Mouse (Mus musculus) myocyte (in vitro differentiated cells): ENCODE measurements around the gene Cobll1. TPM values are rescaled to one million over a fixed set of nuclear protein-coding genes. Genes with fewer than 3 reads are reported as not detected.

ENCODE experiments used
- H3K27me3 ChIP-seq: one replicate; pipeline ENCODE4 v1.6.1; 2011; ENCODE audit not compliant: control insufficient read depth, insufficient read depth, insufficient read length
- H3K36me3 ChIP-seq: one replicate; pipeline ENCODE4 v1.6.1; 2011; ENCODE audit not compliant: control insufficient read depth, insufficient read depth
- H3K4me2 ChIP-seq: one replicate; pipeline ENCODE4 v1.6.1; 2011; ENCODE audit warnings: low read depth, control low read depth
- H3K4me3 ChIP-seq: one replicate; pipeline ENCODE4 v1.5.1; 2011; ENCODE audit warnings: mild to moderate bottlenecking, control low read depth, moderate library complexity
- H3K79me2 ChIP-seq: one replicate; pipeline ENCODE4 v1.6.1; 2011; ENCODE audit not compliant: control insufficient read depth, insufficient read depth
- H3ac ChIP-seq: one replicate; pipeline ENCODE4 v1.6.1; 2011; ENCODE audit not compliant: control insufficient read depth, insufficient read length
- CEBPB ChIP-seq: IDR thresholded peaks from 2 replicates; pipeline ENCODE4 v1.6.1; 2011; ENCODE audit warnings: mild to moderate bottlenecking, moderate library complexity; ENCODE audit not compliant: poor library complexity, insufficient read depth, severe bottlenecking
- E2F4 ChIP-seq: IDR thresholded peaks from one replicate; pipeline ENCODE4 v1.6.1; 2011; ENCODE audit warnings: mild to moderate bottlenecking, control low read depth, moderate library complexity; ENCODE audit not compliant: insufficient read depth
- MAX ChIP-seq: IDR thresholded peaks from one replicate; pipeline ENCODE4 v1.6.1; 2011; ENCODE audit warnings: low read depth, mild to moderate bottlenecking, control low read depth
- MYOD1 ChIP-seq, 3 experiments: IDR thresholded peaks; one replicate each; pipeline ENCODE4 v1.6.1; 2011; ENCODE audit warnings: control low read depth in 2 of 3, low read depth in 2 of 3, mild to moderate bottlenecking in 2 of 3, moderate library complexity in 1 of 3; ENCODE audit not compliant: insufficient read length in 2 of 3, control insufficient read depth in 1 of 3
- MYOG ChIP-seq, 3 experiments: IDR thresholded peaks; one replicate each; pipeline ENCODE4 v1.6.1; 2011; ENCODE audit warnings: control low read depth in 2 of 3, low read depth in 2 of 3, mild to moderate bottlenecking in 2 of 3; ENCODE audit not compliant: insufficient read length in 2 of 3, control insufficient read depth in 1 of 3, insufficient read depth in 1 of 3
- POLR2A ChIP-seq: IDR thresholded peaks from one replicate; pipeline ENCODE4 v1.6.1; 2011; ENCODE audit warnings: low read depth, mild to moderate bottlenecking, control low read depth, moderate library complexity; ENCODE audit not compliant: insufficient read length
- POLR2AphosphoS2 ChIP-seq: IDR thresholded peaks from one replicate; pipeline ENCODE4 v1.6.1; 2011; ENCODE audit warnings: low read depth, control low read depth; ENCODE audit not compliant: insufficient read length
- REST ChIP-seq: IDR thresholded peaks from one replicate; pipeline ENCODE4 v1.6.1; 2011; ENCODE audit warnings: mild to moderate bottlenecking, control low read depth, moderate library complexity; ENCODE audit not compliant: insufficient read depth, insufficient read length
- SRF ChIP-seq: IDR thresholded peaks from one replicate; pipeline ENCODE4 v1.6.1; 2011; ENCODE audit warnings: low read depth; ENCODE audit not compliant: control insufficient read depth, insufficient read length
- TCF12 ChIP-seq: IDR thresholded peaks from one replicate; pipeline ENCODE4 v1.6.1; 2011; ENCODE audit warnings: mild to moderate bottlenecking, control low read depth; ENCODE audit not compliant: poor library complexity, insufficient read depth, severe bottlenecking
- TCF3 ChIP-seq: IDR thresholded peaks from one replicate; pipeline ENCODE4 v1.6.1; 2011; ENCODE audit warnings: low read depth, control low read depth; ENCODE audit not compliant: insufficient read length
- USF1 ChIP-seq: IDR thresholded peaks from one replicate; pipeline ENCODE4 v1.6.1; 2011; ENCODE audit warnings: low read depth, mild to moderate bottlenecking, control low read depth, moderate library complexity
- polyA plus RNA-seq: library from polyadenylated mRNA; unstranded; fragments of >200 nt; fragmentation: generic; extraction: Trizol; gene quantifications from one replicate; pipeline ENCODE4 v1.2.1, GENCODE M21; 2012; ENCODE audit warnings: missing spikeins

Gene Cobll1
- polyA plus RNA-seq, 1 experiment: 2.4 TPM

DNA sequence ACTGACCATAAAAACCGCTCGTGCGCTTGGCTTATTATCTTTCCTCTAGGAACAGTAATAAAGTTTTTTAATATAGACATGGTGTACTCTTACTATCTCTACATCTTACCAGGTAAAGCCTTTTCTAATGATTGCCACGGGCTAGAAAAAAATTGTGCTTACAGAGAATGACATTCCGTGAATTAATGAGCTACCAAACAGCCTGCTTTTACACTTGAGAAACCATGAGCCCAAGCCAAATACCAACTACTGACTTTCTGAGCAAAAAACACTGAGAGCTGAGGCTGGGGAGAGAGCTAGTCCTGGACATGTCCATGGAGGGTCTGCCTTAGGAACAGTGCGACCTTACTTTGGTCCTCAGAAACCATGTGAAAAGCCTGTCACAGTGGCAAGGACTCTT is 21.5 kb downstream of the Cobll1 start:
- no peaks in the 10 kb centered on the region for H3K27me3 ChIP-seq
- H3K79me2 ChIP-seq: no peaks in the 10 kb centered on the region
- no peak overlapping the region for H3K4me3 ChIP-seq
- no peaks in the 10 kb centered on the region for H3K36me3 ChIP-seq
- TF ChIP-seq TCF12 (no peak), POLR2AphosphoS2 (no peak), REST (no peak), MYOD1 (IDR thresholded peaks at IDR 0.05; ENCODE audit: control insufficient read depth in 1 of 3, insufficient read length in 2 of 3, low read depth in 2 of 3) (no peak), USF1 (no peak), E2F4 (no peak), TCF3 (no peak), POLR2A (no peak), CEBPB (no peak), MAX (no peak), SRF (no peak), MYOG (IDR thresholded peaks at IDR 0.05; ENCODE audit: control insufficient read depth in 1 of 3, insufficient read depth in 1 of 3, insufficient read length in 2 of 3, low read depth in 2 of 3) (no peak)
- no peak overlapping the region for H3K4me2 ChIP-seq
- H3ac ChIP-seq: no peak overlapping the region

DNA sequence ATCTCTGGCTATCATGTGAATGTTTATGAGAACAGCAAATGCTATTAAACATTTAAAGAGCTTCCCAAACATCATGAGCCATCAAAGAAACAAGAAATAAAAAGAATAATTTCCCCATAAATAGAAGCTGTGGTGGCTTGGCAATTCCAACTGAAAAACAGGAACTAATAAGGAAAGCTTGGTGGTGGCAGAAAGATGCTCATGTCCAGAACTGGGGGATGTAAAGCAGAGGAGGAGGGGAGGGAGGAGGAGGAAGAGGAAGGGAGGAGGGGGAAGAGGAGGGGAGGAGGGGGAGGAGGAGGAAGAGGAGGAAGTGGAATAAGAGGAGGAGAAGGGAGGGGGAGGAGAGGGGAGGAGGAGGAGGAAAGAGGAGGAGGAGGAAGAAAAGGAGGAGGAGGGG is 23.0 kb downstream of the Cobll1 start:
- Histone ChIP-seq H3K27me3 (no peaks in the 10 kb centered on the region), H3ac (no peak overlapping the region)
- TF ChIP-seq REST (no peak), POLR2A (no peak), MAX (no peak), SRF (no peak), POLR2AphosphoS2 (no peak), USF1 (no peak), MYOD1 (IDR thresholded peaks at IDR 0.05; ENCODE audit: control insufficient read depth in 1 of 3, insufficient read length in 2 of 3, low read depth in 2 of 3) (no peak), TCF12 (no peak), MYOG (IDR thresholded peaks at IDR 0.05; ENCODE audit: control insufficient read depth in 1 of 3, insufficient read depth in 1 of 3, insufficient read length in 2 of 3, low read depth in 2 of 3) (no peak), CEBPB (no peak), E2F4 (no peak)

DNA sequence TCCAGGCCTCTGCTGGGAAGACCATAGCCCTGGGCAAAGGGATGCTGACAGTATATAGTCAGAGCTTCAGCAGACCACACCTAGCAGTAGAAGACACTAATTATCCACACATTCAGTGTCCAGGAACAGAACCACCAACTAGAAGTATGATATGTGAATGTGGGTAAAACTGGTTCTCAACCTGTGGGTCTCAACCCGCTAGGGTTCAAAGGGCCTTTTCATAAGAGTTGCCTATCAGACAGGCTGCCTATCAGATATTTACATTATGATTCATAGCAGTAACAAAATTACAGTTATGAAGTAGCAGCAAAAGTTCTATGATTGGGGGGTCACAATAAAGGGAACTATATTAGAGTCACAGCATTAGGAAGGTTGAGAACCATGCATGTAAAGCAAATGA is 24.6 kb downstream of the Cobll1 start:
- no peaks in the 10 kb centered on the region for H3K27me3 ChIP-seq
- H3K4me2 ChIP-seq: no peak overlapping the region
- no peak overlapping the region for H3K4me3 ChIP-seq
- no peaks in the 10 kb centered on the region for H3K36me3 ChIP-seq
- TF ChIP-seq REST (no peak), E2F4 (no peak), MAX (no peak), TCF12 (no peak), POLR2A (no peak), MYOG (IDR thresholded peaks at IDR 0.05; ENCODE audit: control insufficient read depth in 1 of 3, insufficient read depth in 1 of 3, insufficient read length in 2 of 3, low read depth in 2 of 3) (no peak), CEBPB (no peak), TCF3 (no peak), POLR2AphosphoS2 (no peak)
- H3K79me2 ChIP-seq: no peaks in the 10 kb centered on the region
- H3ac ChIP-seq: no peak overlapping the region

More for the DNA sequence above, 23.0 kb downstream of the Cobll1 start:
- no peaks in the 10 kb centered on the region for H3K36me3 ChIP-seq
- H3K4me2 ChIP-seq: no peak overlapping the region
- H3K4me3 ChIP-seq: no peak overlapping the region
- no peaks in the 10 kb centered on the region for H3K79me2 ChIP-seq

DNA sequence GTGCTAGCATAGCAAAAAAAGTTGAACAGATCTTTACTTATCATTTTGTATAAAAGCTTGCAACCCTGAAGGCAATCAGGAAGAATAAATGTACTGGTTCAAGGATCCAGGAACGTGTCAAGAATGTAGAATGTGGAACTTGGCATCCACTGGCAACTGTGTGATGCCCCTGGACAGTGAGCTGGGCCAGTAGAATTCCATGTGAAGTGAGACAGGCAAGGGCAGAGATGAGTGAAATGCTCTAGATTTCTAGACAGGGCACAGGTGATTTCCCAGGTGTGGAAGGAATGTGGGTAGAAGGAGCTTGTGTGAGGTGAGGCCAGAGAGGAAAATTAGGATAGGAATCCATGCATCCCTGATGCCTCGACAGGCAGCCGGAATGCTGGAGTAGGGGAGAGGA is 25.5 kb downstream of the Cobll1 start:
- no peaks in the 10 kb centered on the region for H3K36me3 ChIP-seq
- no peak overlapping the region for H3K4me3 ChIP-seq
- H3ac ChIP-seq: no peak overlapping the region
- H3K4me2 ChIP-seq: no peak overlapping the region
- H3K27me3 ChIP-seq: no peaks in the 10 kb centered on the region
- TF ChIP-seq MAX: no peak
- TF ChIP-seq POLR2AphosphoS2: no peak
- no peak for TF ChIP-seq CEBPB
- H3K79me2 ChIP-seq: no peaks in the 10 kb centered on the region

DNA sequence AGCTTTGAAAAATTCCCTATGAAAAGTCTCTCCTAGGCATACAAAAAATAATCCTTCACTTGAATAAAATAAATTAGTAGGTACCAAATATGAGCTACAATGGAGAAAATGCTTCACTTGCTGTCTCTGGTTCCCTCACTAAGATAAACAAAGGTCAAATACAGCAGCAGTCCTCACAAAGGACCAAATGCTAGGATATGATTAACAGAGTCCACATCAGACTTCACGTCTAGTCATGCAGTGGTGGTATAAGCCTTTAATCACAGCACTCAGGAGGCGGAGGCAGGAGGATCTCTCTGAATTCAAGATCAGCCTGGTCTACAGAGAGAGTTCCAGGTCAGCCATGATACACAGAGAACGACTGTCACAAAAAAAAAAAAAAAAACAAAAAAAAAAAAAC is 27.6 kb downstream of the Cobll1 start:
- TF ChIP-seq CEBPB (no peak), MYOD1 (IDR thresholded peaks at IDR 0.05; ENCODE audit: control insufficient read depth in 1 of 3, insufficient read length in 2 of 3, low read depth in 2 of 3) (no peak), USF1 (no peak), TCF12 (no peak), E2F4 (no peak), SRF (no peak), MAX (no peak), REST (no peak), TCF3 (no peak), POLR2AphosphoS2 (no peak), POLR2A (no peak), MYOG (IDR thresholded peaks at IDR 0.05; ENCODE audit: control insufficient read depth in 1 of 3, insufficient read depth in 1 of 3, insufficient read length in 2 of 3, low read depth in 2 of 3) (no peak)
- no peaks in the 10 kb centered on the region for H3K79me2 ChIP-seq
- H3K36me3 ChIP-seq: no peaks in the 10 kb centered on the region
- no peak overlapping the region for H3K4me2 ChIP-seq
- no peak overlapping the region for H3K4me3 ChIP-seq
- no peaks in the 10 kb centered on the region for H3K27me3 ChIP-seq
- no peak overlapping the region for H3ac ChIP-seq
